Mouse (Mus musculus): Measurements from ENCODE around the gene Iqcf1. TPM values are rescaled to one million over a fixed set of nuclear protein-coding genes. Genes with fewer than 3 reads are reported as not detected.
"Not testable (repeated sequence)": the region's sequence is repeated elsewhere in the genome, so short reads cannot be mapped to it uniquely, and the experiment has no call there.

The Iqcf1 gene
- polyA plus RNA-seq, 1 experiment = not detected

- TF ChIP-seq CTCF (IDR thresholded peaks at IDR 0.05; ENCODE audit: extremely low read depth, insufficient read depth, insufficient read length, insufficient replicate concordance) (no peak), POLR2A (IDR thresholded peaks at IDR 0.05; ENCODE audit: low read depth, low read length) (no peak)
- WGBS = 94% methylated on average over 13 of the region's 13 CpGs
- Histone ChIP-seq H3K4me3 (ENCODE audit: extremely low read depth, insufficient read depth, insufficient read length) (no peak overlapping the region), H3K36me3 (ENCODE audit: control insufficient read depth, insufficient read depth, low read length) (peaks cover 35% of the 10 kb centered on the region), H3K27ac (ENCODE audit: insufficient read depth, low read length) (no peak overlapping the region), H3K27me3 (ENCODE audit: control insufficient read depth, insufficient read depth, low read length) (no peaks in the 10 kb centered on the region), H3K4me1 (ENCODE audit: control insufficient read depth, insufficient read depth, insufficient read length) (peaks cover 6% of the 10 kb centered on the region; the same call in 1 of the 2 replicates)
- DNase-seq (ENCODE audit: low read depth in 1 of 2, low spot score in 2 of 2) = peak in 1 of 2 experiments; percentile 2
Measured at GRCm38 (mm10) chr9:106481676-106482075, 18.1 kb upstream of the Iqcf1 start.

- 89% methylated on average over 17 of the region's 17 CpGs for WGBS
- peaks cover 5% of the 10 kb centered on the region; the same call in 1 of the 2 replicates for H3K4me1 ChIP-seq (ENCODE audit: control insufficient read depth, insufficient read depth, insufficient read length)
Measured at GRCm38 (mm10) chr9:106482578-106483115, 17.1 kb upstream of the Iqcf1 start.

GRCm38 (mm10) chr9:106483136-106483535 is 16.6 kb upstream of the Iqcf1 start:
- no peak overlapping the region for H3K27ac ChIP-seq (ENCODE audit: insufficient read depth, low read length)
- H3K27me3 ChIP-seq (ENCODE audit: control insufficient read depth, insufficient read depth, low read length) = no peaks in the 10 kb centered on the region
- WGBS = 95% methylated on average over 10 of the region's 10 CpGs
- no peak for DNase-seq (ENCODE audit: low read depth in 1 of 2, low spot score in 2 of 2)
- no peak overlapping the region for H3K4me3 ChIP-seq (ENCODE audit: extremely low read depth, insufficient read depth, insufficient read length)
- H3K36me3 ChIP-seq (ENCODE audit: control insufficient read depth, insufficient read depth, low read length) = peaks cover 35% of the 10 kb centered on the region
- TF ChIP-seq POLR2A (IDR thresholded peaks at IDR 0.05; ENCODE audit: low read depth, low read length) = no peak
- no peak for TF ChIP-seq CTCF (IDR thresholded peaks at IDR 0.05; ENCODE audit: extremely low read depth, insufficient read depth, insufficient read length, insufficient replicate concordance)
- H3K4me1 ChIP-seq (ENCODE audit: control insufficient read depth, insufficient read depth, insufficient read length) = peaks cover under 1% of the 10 kb centered on the region; the same call in 1 of the 2 replicates

More at GRCm38 (mm10) chr9:106482578-106483115, 17.1 kb upstream of the Iqcf1 start:
- Histone ChIP-seq H3K27me3 (ENCODE audit: control insufficient read depth, insufficient read depth, low read length) (no peaks in the 10 kb centered on the region), H3K4me3 (ENCODE audit: extremely low read depth, insufficient read depth, insufficient read length) (no peak overlapping the region), H3K36me3 (ENCODE audit: control insufficient read depth, insufficient read depth, low read length) (peaks cover 35% of the 10 kb centered on the region), H3K27ac (ENCODE audit: insufficient read depth, low read length) (no peak overlapping the region)
- peak in 1 of 2 experiments; percentile 2 for DNase-seq (ENCODE audit: low read depth in 1 of 2, low spot score in 2 of 2)
- TF ChIP-seq POLR2A (IDR thresholded peaks at IDR 0.05; ENCODE audit: low read depth, low read length) (no peak), CTCF (IDR thresholded peaks at IDR 0.05; ENCODE audit: extremely low read depth, insufficient read depth, insufficient read length, insufficient replicate concordance) (no peak)

- Histone ChIP-seq H3K27me3 (ENCODE audit: control insufficient read depth, insufficient read depth, low read length) (no peaks in the 10 kb centered on the region), H3K27ac (ENCODE audit: insufficient read depth, low read length) (no peak overlapping the region), H3K4me3 (ENCODE audit: extremely low read depth, insufficient read depth, insufficient read length) (no peak overlapping the region), H3K4me1 (ENCODE audit: control insufficient read depth, insufficient read depth, insufficient read length) (no peaks in the 10 kb centered on the region), H3K36me3 (ENCODE audit: control insufficient read depth, insufficient read depth, low read length) (peaks cover 35% of the 10 kb centered on the region)
- 94% methylated on average over 17 of the region's 17 CpGs for WGBS
- no peak for TF ChIP-seq CTCF (IDR thresholded peaks at IDR 0.05; ENCODE audit: extremely low read depth, insufficient read depth, insufficient read length, insufficient replicate concordance)
- TF ChIP-seq POLR2A (IDR thresholded peaks at IDR 0.05; ENCODE audit: low read depth, low read length) = no peak
- DNase-seq (ENCODE audit: low read depth in 1 of 2, low spot score in 2 of 2) = no peak
Measured at GRCm38 (mm10) chr9:106483606-106484005, 16.2 kb upstream of the Iqcf1 start.

GRCm38 (mm10) chr9:106485076-106485475 is 14.7 kb upstream of the Iqcf1 start:
- H3K4me3 ChIP-seq (ENCODE audit: extremely low read depth, insufficient read depth, insufficient read length) = no peak overlapping the region
- H3K27ac ChIP-seq (ENCODE audit: insufficient read depth, low read length) = no peak overlapping the region
- DNase-seq (ENCODE audit: low read depth in 1 of 2, low spot score in 2 of 2) = no peak
- no peak for TF ChIP-seq CTCF (IDR thresholded peaks at IDR 0.05; ENCODE audit: extremely low read depth, insufficient read depth, insufficient read length, insufficient replicate concordance)
- TF ChIP-seq POLR2A (IDR thresholded peaks at IDR 0.05; ENCODE audit: low read depth, low read length) = no peak
- no peaks in the 10 kb centered on the region for H3K27me3 ChIP-seq (ENCODE audit: control insufficient read depth, insufficient read depth, low read length)
- H3K36me3 ChIP-seq (ENCODE audit: control insufficient read depth, insufficient read depth, low read length) = peaks cover 35% of the 10 kb centered on the region
- 87% methylated on average over 10 of the region's 10 CpGs for WGBS
- no peaks in the 10 kb centered on the region for H3K4me1 ChIP-seq (ENCODE audit: control insufficient read depth, insufficient read depth, insufficient read length)

- H3K27ac ChIP-seq (ENCODE audit: insufficient read depth, low read length); H3K4me1 ChIP-seq (ENCODE audit: control insufficient read depth, insufficient read depth, insufficient read length); DNase-seq (ENCODE audit: low read depth in 1 of 2, low spot score in 2 of 2); H3K4me3 ChIP-seq (ENCODE audit: extremely low read depth, insufficient read depth, insufficient read length); H3K27me3 ChIP-seq (ENCODE audit: control insufficient read depth, insufficient read depth, low read length): not testable (repeated sequence)
- H3K36me3 ChIP-seq (ENCODE audit: control insufficient read depth, insufficient read depth, low read length) = peaks cover 28% of the 10 kb centered on the region
- 90% methylated on average over 6 of the region's 6 CpGs for WGBS
Measured at GRCm38 (mm10) chr9:106487602-106488001, 12.2 kb upstream of the Iqcf1 start.

GRCm38 (mm10) chr9:106501846-106502245 is 2.1 kb downstream of the Iqcf1 start:
- TF ChIP-seq POLR2A (IDR thresholded peaks at IDR 0.05; ENCODE audit: low read depth, low read length) (no peak), CTCF (IDR thresholded peaks at IDR 0.05; ENCODE audit: extremely low read depth, insufficient read depth, insufficient read length, insufficient replicate concordance) (no peak)
- Histone ChIP-seq H3K36me3 (ENCODE audit: control insufficient read depth, insufficient read depth, low read length) (no peaks in the 10 kb centered on the region), H3K27ac (ENCODE audit: insufficient read depth, low read length) (no peak overlapping the region), H3K4me3 (ENCODE audit: extremely low read depth, insufficient read depth, insufficient read length) (no peak overlapping the region), H3K27me3 (ENCODE audit: control insufficient read depth, insufficient read depth, low read length) (no peaks in the 10 kb centered on the region), H3K4me1 (ENCODE audit: control insufficient read depth, insufficient read depth, insufficient read length) (no peaks in the 10 kb centered on the region)
- no peak for DNase-seq (ENCODE audit: low read depth in 1 of 2, low spot score in 2 of 2)
- 91% methylated on average over 22 of the region's 22 CpGs for WGBS
